Mouse (Mus musculus) cerebellum, adult 11-12 months (tissue): ENCODE data around the gene Glyat.

ENCODE experiments used
- DNase-seq: peaks from one replicate; pipeline ENCODE4 v3.0.0; 2022

Glyat gene

GRCm38 (mm10) chr19:12685231-12685630 lies 52.1 kb downstream of the Glyat start:
- no peak for DNase-seq

GRCm38 (mm10) chr19:12695590-12695989 lies 62.5 kb downstream of the Glyat start, which contains the start of gene Keg1:
Gene Keg1 (plus strand): TSS chr19:12695786.
- DNase-seq, result no peak

GRCm38 (mm10) chr19:12696221-12696620 lies 63.1 kb downstream of the Glyat start:
- no peak for DNase-seq
